In the genomic region with DNA sequence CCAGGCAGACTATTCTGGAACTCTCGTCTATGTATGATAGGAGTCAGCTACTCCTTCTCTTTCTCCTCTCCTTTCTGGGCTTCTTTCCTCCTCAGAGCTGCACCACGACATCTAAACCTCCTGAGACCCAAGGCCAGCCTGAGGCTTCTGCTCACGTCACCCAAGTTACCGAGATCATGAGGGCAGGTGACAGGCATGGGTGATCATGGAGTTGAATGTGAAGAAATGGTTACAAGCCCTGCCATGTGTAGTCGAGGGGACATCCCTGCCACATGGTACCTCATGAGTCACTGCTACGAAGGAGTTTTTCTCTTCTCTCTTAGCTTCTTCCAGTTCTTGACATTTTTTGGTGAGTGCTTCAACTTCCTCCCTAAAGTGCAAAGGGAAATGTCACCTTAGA, we compare ENCODE assay signal across 21 mouse cellular contexts.
"Had no signal": no experiment of that assay in that cellular context is flagged by ENCODE, and none has a peak within 500 bp of the region (broad histone marks: within the 10 kb centered on the region; RNA-seq: fewer than 3 reads in every experiment).

No protein-coding gene starts in this region.

- H3K4me3 ChIP-seq: liver, embryonic 15.5 days; lung, embryonic 15.5 days; megakaryocyte, embryonic 14.5 days; midbrain, embryonic 13.5 days; midbrain, embryonic 15.5 days; neural tube, embryonic 12.5 days; stomach, embryonic 15.5 days had no signal

- H3K9ac ChIP-seq: liver, embryonic 15.5 days; liver, postnatal 0 days; lung, embryonic 15.5 days; midbrain, embryonic 13.5 days; midbrain, embryonic 15.5 days; neural tube, embryonic 12.5 days; stomach, embryonic 15.5 days had no signal

- H3K36me3 ChIP-seq: liver, embryonic 15.5 days had no signal

- H3K9me3 ChIP-seq: liver, embryonic 15.5 days; lung, embryonic 15.5 days; megakaryocyte, embryonic 14.5 days; midbrain, embryonic 13.5 days; midbrain, embryonic 15.5 days; neural tube, embryonic 12.5 days; stomach, embryonic 15.5 days had no signal

- H3K27ac ChIP-seq: liver, embryonic 15.5 days; lung, embryonic 15.5 days; macrophage; midbrain, embryonic 13.5 days; midbrain, embryonic 15.5 days; neural tube, embryonic 12.5 days; stomach, embryonic 15.5 days; stomach, postnatal 0 days had no signal

- H3K27me3 ChIP-seq: liver, embryonic 15.5 days; lung, embryonic 15.5 days; megakaryocyte, embryonic 14.5 days; midbrain, embryonic 13.5 days; midbrain, embryonic 15.5 days; neural tube, embryonic 12.5 days; stomach, embryonic 15.5 days had no signal

- H3K4me1 ChIP-seq: lung, embryonic 15.5 days; neural tube, embryonic 12.5 days; stomach, embryonic 15.5 days had no signal

- H3K4me2 ChIP-seq: liver, embryonic 15.5 days; lung, embryonic 15.5 days; midbrain, embryonic 11.5 days; midbrain, embryonic 13.5 days; midbrain, embryonic 15.5 days; neural tube, embryonic 12.5 days; stomach, embryonic 15.5 days had no signal

- DNase-seq: liver, postnatal 0 days; lung, adult 2 months; lung, postnatal 14 days; lung, postnatal 36 days; retina, postnatal 1 day; right cerebral cortex, adult 18-20 months; right cerebral cortex, postnatal 25 days; right cerebral cortex, postnatal 4 days; thymus, adult 2 months; thymus, postnatal 25 days; thymus, postnatal 4 days had no signal
